Mouse (Mus musculus): Measurements from ENCODE around the gene Spry1.

The Spry1 gene

DNA sequence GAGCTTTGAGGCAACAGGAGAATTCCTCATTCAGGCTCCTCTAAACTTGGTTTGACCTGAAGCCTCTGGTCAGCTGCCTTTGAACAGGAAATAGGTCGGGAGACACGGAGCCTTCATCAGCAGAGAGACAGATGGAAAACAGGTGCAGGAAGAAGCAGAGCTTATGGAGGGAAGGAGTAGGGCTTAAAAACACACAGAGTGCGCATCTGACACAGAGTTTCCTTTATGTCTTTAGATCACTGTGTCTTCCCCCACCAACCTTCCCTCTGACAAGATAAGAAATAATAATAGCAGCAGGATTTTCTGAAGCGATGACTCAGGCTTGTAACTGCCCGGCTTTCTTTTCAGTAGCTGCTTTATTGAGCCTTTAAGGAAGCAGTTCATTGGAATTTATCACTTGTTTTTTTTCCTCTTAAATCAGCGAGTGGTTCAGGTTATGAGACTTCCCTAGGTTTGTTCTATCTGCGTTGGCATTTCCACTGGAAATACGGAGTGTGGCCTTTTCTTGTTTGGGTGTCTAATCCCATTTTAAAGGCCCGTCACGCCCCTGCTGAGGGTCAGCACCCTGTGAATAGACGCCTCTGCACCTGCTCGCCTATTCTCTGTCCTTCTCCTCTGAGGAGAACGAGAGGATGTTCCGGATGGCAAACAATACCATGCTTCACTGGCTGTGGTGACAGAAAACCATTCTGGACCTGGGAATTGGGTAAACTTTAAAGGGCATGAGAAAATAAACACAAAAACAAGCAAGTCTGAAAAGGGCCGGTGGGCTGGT is 32.7 kb downstream of the Spry1 start:
- no peak for DNase-seq (ENCODE audit: low spot score in 2 of 2)

- no peak for DNase-seq (ENCODE audit: low spot score in 2 of 2)
Observed at GRCm38 (mm10) chr3:37673513-37674261, 33.9 kb downstream of the Spry1 start.

GRCm38 (mm10) chr3:37675056-37675525 is 35.3 kb downstream of the Spry1 start:
- DNase-seq (ENCODE audit: low spot score in 2 of 2): no peak

GRCm38 (mm10) chr3:37676291-37676690 is 36.5 kb downstream of the Spry1 start:
- DNase-seq (ENCODE audit: low spot score in 2 of 2): no peak

- no peak for DNase-seq (ENCODE audit: low spot score in 2 of 2)
Observed at GRCm38 (mm10) chr3:37686219-37686618, 46.5 kb downstream of the Spry1 start.

DNA sequence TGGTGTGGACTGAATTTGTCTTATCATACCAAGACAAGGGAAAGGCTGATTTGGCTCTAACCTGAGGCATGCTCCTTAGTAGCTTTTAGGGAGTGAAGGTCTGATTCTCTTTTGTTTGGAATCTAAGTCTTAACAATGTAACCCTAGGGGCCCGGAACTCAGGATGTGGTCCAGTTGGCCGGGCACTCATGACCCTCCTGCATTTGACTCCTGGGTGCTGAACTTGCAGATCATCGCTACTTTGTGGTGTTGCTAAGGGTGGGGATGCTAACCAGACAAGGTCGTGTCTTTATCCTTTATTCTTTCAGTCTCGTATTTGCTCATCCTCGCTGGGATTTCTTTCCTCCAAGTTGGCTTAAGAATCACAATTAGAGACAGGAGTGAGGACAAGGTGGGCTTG is 47.0 kb downstream of the Spry1 start:
- DNase-seq (ENCODE audit: low spot score in 2 of 2): no peak

DNA sequence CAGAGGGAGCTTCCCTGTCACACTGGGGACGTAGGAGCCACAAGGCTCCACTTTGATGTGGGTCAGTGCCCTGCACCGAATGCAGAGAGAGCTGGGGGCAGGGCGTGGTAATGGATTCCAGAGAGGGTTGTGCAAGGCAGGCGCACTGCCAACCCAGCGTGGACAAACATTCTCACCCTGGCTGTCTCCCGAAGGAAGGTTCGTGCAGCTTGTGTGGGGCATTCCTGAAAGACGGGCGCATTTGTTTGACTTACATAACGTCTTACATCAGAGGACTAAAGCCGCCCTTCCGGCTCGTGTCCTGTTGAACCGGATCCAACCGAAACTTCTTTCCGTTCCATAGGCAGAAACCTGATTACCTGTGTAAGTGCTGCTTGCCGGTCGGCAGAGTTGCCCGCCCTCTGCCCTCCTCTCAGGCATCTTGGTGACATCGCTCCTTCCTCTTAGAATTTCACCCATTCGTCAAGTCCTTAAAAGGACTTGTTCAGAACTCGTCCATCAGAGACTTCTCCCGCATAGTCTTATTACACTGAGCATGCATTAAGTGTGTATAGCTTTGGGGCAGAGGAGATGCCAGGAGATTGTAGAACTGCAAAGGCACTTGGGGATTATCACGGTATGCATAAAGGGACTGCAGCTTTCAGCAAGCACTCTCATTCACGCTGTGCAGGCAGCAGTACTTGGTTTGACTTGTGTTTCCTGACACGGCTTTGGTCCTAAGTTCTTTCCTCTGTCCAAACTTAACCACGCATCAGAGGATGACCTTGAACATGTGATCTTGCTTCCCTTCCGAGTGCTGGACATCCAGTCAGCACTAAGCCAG is 47.6 kb downstream of the Spry1 start:
- DNase-seq (ENCODE audit: low spot score in 2 of 2): peak; percentile 51 to 75

GRCm38 (mm10) chr3:37692945-37693344 is 53.2 kb downstream of the Spry1 start:
- DNase-seq (ENCODE audit: low spot score in 2 of 2): no peak

DNA sequence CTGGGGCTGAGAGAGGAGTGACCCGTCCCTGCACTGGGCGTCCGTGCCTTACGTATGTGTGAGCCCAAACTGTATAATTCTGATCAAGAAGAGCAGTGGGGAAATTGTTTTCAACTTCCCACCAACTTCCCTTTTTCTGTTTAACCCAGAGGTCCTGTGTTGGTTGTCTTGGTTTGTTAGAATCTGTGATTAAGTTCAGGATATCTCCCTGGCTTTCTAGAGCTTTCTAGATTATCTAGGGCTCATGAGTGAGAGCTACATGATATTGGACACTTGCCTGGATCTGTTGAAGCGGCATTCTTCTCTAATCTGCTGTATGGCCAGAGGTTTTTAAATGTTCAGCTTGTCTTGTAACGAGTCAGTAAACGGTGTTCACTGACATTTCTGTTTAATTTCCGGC is 53.8 kb downstream of the Spry1 start:
- no peak for DNase-seq (ENCODE audit: low spot score in 2 of 2)
